Mouse (Mus musculus) CD4-positive, CD25-positive, alpha-beta regulatory T cell, adult 2 months (primary cell): ENCODE data around the gene Cd200r1.
"Not testable (repeated sequence)": the region's sequence is repeated elsewhere in the genome, so short reads cannot be mapped to it uniquely, and the experiment has no call there.

Experiments
- DNase-seq: peaks from one replicate; pipeline ENCODE4 v3.0.0-alpha.2; 2012; ENCODE audit warnings: low read depth, low spot score

The Cd200r1 gene

DNA sequence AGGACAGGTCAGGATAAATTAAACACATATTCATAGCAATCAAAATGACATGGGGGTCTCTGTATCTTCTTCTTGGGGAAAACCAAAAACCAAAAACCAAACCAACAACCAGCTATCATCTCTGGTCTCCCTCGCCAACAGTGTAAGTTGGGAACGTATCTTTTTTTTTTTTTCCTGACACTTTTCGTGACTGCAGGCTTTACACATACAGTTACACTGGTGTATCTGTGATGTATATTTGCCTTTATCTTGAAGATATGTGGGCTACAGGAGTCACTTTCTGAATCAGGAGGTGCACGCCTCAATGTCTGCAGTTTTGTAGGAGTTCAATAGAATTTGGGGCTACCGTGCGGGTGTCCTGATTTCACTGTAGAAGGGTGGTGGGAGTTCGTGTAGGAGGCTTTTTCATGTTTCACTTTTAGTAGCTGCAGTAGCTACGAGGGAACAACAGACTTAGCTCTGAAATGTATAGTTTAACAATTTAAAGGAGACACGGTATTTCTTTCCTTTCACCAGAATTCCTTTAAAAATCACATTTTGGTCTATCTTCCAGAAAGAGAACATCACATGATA, 870 bp downstream of the Cd200r1 start:
- DNase-seq = peak; percentile 44

DNA sequence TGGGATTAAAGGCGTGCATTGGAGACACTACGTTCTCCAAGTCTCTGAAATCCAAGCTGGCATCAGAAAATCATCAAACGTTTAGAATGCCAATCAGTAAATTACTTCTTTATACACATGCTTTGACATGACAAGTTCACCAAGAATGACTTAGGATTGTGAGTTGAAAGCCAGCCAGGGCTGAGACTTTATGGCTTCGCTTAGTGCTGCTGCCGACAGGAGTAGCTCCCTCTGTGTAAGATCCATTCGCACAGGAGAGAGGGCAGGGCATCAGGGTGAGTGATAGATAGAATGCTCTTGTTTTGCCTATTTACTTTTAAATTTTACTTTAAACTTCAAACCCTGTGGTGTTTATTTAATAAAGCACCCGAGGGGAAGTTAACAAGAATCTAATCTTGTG, 2.0 kb downstream of the Cd200r1 start:
- peak; percentile 33 for DNase-seq

DNA sequence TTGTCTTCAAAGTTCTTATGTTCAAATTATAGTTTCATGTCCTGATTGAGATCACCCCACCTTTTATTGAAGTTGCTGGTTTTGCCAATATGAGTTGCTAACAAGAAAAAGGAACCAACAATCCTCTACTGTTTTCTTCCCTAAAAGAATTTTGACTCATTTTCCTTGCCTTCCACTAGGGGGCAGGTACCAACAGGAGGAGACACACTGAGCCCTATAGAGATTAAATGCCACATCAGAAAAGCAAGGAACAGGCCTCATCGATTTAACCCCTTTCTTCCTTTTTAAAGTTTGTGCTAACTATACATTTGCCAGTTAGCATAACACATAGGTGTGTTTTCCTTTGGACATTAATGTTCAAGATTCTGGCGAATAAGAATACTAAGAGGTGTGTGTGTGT, 2.4 kb downstream of the Cd200r1 start:
- DNase-seq = peak; percentile 71

DNA sequence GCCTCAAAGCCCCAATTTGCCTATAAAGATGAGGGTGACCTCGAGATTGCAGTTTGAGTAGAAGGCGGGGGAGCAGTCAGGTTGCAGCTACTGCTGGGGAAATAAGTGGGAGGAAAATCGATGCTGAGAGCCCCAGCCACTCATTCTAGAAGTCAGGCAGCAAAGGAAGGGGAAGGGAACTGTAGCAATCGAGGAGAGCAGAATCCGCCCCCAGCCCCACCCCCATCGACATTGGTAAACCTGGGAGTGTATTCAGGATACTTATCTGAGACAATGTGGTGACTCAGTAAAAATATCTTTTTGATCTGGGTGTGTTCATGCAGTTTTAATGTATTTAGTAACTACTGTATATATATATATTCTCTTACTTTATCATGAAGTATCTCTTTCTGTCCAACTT, 7.0 kb downstream of the Cd200r1 start:
- DNase-seq = peak; percentile 41

DNA sequence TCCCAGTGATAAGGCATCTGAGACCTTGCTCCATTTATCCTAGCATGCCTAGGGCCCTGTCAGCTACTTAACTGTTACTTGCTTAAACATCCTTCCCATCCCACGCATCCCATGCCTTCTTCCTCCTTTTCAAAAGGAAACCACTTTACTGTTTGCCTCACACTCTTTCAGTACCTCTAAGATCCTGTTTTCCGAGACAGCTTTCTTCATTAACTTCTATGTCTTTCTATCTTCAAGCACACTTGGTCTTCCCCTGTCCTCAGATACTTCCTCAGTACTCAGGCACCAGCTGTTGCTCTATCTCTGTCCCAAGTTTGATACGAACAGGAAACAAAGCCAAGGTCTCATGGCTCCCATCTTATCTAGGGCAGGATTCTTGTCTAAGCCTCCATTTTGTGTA, 8.1 kb downstream of the Cd200r1 start:
- DNase-seq = peak; percentile 40

DNA sequence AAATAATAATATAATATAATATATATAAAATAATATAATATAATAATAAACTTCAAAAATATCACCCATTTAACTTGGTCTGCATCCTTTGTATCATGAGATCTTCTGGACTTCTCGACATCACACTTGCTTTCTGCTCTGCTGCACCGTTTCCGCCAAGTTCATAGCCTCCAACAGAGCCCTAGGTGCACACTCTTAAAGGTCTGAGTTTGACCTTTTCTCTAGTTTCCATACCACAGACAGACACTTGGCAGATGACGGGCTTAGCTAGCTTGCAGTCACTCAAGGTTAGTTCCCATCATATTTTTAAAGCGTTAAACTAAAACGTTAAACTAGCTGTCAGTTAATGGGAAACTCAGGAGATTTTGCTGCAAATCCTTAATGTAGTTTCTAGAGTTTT, 8.7 kb downstream of the Cd200r1 start:
- peak; percentile 59 for DNase-seq

DNA sequence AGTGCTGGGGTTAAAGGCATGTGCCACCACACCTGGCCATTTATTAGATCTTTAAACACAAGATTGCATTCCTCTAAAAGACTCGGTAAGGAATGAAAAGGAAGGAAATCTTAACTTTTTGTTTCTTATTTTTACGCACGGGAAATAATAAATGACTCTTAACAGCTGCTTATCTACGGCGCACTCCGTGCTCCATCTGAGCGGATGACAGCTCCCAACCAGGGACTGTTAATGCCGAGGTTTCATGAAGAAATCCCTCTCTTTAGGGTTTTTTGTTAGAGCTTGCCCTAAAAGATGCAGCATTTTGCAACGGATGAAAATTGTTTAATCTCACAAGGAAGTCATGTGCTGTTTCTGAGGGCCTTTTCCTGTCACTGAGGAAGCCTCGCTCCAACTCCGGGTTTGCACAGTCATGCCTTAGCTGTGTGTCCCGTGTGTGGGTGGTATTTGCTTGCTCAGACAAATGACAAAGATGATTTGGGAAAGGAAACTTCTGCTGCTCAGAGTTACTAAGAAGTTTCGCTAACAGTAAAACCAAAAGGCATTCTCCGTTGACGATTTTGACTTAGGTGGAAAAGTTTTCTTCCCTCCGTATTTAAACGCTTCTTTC, 13.1 kb downstream of the Cd200r1 start:
- peak; percentile 68 for DNase-seq

DNA sequence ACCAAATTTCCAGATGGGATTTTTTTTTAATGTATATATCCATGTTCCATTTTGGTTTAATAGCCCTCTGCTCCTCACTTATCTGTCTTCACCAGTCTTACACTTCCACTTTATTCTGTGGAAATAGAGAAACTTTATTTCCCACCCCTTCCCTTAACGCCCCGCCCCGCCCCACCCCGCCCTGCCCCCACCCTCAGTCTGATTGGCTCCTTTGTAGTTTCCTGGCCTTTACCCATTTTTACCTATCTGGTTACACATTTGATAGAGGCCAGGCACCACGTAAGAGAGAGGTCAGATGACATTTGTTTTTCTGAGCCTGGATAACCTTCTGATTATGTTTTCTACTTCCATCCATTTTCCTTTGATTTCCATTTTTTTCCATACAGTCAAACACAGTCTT, 14.0 kb downstream of the Cd200r1 start:
- DNase-seq = no peak

DNA sequence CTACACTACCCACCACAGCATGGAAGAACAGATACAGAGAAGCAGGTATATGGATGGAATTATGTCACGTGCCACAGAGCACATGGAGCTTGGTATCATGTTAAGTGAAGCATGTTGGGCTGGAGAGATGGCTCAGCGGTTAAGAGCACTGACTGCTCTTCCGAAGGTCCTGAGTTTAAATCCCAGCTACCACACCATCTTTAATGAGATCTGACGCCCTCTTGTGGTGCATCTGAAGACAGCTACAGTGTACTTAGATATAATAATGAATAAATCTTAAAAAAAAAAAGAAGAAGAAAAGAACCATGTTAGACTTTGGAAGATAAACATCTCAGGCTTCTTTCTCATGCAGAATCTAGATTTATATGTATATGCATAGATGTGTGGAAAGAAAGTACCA, 15.2 kb downstream of the Cd200r1 start:
- peak; percentile 53 for DNase-seq

DNA sequence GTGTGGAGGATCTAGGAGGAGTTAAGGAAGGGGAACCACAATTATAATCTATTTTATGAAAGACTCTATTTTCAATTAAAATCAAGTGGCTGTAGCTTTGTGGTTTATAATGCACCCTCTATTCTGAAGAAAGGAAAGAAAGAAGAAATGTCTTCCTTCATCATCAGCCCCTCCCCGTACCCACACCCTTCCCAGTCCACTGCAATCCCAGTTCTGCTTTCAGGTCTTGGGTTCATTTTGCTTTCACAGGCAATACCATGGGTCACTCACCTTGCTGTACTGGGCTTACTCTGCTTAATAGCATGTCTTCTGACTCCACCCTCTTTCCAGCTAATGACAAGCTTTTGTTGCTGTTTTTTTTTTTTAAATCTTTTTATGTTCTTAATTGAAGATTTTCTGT, 21.4 kb downstream of the Cd200r1 start:
- no peak for DNase-seq

DNA sequence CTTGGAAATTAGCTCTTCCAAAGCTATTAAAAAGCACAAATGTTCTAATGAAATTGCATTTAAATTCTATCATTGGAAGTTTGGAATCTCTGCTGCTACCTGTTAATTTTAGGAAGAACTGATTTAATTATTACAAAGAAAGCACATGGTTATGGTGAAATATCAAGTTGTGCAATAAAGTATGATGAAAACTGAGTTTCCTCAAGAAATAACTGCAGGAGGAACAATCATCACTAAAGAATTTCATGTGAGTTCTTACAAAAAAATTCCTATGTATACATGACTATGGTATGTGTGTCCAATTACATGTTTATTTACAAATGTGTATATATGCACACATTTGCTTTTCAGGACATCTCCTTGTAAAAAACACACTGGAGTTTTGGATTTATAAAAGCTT, 28.9 kb downstream of the Cd200r1 start:
- no peak for DNase-seq

DNA sequence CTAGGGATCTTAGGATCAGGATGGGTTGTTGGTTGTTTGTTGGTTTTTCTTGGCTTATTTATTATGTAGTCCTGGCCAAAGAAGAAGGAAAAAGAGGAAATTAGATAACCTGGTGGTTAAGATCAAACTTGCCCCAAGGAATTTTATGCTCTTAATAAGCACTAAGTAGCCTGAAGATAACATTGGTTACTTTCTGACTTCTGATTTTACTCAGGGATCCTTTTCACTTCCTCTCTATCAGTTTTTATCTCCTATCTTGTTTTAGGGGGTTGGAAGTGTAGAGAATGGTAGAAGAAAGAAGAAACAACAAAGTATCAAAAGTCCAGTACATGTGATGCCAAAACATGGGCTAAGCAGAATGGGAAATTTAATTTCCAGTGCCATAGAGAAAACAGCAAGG, 40.4 kb downstream of the Cd200r1 start:
- DNase-seq = no peak

DNA sequence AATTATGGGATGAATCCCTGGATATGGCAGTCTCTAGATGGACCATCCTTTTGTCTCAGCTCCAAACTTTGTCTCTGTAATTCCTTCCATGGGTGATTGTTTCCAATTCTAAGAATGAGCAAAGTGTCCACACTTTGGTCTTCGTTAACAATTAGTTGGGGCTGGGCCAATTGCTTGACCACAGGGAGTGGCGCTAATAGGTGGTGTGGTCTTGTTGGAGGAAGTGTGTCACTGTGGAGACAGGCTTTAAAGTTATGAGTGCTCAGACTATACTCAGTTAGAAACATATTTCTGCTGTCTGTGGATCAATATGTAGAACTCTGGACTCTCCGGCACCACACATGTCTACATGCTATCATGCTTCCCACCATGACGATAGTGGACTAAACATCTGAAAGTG, 44.7 kb downstream of the Cd200r1 start:
- DNase-seq = not testable (repeated sequence)

DNA sequence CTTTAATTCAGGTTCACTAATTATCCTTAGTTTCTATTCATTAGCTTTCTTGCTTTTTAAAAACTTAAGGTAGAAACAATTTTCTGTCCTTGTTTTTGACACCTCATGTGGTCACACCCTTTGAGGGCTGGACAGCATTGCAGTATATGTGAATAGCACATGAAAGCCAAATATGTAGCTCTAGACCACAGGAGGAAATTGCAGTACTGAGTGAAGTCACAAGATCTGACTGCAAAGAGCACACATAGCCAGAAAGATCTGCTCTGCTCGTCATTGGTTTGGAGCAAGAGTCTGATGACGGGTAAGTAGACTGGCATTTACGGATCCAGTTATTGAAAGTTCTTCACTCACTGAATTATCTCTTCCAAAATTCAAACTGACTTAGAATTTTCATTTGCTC, 46.0 kb downstream of the Cd200r1 start, which contains the start of gene Cd200r4:
Gene Cd200r4 (plus strand): TSS at position 190 of the 400 bp plus-strand sequence.
- peak; percentile 13 for DNase-seq

DNA sequence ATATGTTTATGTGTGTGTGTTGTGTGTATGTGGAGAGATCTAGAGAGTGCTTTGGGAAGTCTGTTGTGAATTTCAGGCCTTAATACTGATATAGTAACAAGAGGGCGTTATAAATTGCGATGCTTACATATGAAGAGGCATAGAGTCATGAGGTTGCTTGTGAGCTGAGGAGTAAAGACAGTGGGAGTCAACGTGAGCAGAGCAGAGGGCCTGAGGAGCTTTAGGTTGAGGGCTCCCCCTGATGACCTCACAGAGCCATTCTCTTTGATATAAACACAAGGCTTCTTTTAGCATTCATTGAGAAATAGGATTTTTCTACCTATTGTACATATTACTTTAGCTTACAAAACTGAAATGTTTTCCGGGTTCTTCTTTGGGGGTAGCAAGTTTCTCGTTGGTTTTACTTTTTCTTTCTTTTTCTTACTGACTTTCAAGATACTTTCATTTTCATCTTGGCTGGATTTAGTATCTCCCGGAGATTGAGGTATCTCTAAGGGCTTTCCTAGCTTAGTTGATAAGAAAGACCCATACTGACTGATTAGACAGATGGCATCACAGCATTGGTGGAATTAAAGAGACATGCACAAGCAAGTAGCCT, 47.0 kb downstream of the Cd200r1 start:
- DNase-seq = peak; percentile 13

DNA sequence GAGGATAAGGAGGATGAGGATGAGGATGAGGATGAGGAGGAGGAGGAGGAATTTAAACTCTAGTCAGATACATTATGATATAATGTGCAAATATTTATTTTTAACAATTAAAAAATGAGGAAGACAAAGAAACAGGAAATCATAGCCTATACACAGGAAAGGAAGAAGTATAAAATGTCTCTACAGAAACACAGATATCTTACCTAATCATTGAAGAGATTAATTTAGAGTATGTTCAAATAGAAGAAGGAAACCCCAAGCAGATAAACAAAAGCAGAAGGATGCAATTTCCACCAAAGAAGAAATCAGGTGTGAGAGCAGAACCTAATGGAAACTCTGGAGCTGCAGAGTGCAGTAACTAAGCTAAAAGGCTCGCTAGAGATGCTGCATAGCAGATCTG, 52.5 kb downstream of the Cd200r1 start:
- DNase-seq = no peak

DNA sequence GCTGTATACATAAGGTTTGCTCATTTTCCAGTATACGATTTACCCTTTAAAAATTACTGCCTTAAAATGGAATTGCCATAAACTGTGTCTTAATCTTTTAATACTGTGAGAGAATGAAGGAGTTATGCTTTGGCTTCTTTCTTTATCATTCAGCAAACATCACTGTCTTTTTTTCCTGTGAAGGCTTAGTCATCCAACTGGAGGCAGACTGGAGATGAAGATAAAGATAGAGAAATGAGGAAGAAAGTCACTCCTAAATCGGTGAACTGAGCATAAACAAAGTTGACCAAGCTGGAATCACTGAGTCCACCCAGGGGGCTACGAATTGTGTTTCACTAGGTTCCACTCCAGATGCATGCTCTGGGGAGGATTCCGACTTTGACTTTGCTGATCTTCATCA, 55.0 kb downstream of the Cd200r1 start:
- no peak for DNase-seq

DNA sequence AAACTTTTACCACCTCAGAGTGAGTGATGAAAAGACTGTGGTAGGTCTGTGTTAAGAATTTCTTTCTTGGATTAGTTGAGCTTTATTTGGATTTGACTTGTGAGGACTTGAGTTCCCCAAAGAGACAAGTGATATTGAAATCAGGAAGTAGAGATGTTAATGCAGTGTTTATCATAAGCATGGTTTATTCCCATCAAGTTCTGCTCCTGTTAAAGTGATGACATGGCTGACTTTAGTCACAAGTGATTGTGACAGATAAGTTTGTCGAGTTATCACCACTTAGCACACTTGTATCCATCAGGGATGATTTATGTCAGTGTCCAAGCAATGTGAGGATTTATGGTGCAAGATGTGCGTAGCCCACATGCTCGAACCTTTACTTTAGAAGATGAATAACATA, 66.8 kb downstream of the Cd200r1 start:
- no peak for DNase-seq

DNA sequence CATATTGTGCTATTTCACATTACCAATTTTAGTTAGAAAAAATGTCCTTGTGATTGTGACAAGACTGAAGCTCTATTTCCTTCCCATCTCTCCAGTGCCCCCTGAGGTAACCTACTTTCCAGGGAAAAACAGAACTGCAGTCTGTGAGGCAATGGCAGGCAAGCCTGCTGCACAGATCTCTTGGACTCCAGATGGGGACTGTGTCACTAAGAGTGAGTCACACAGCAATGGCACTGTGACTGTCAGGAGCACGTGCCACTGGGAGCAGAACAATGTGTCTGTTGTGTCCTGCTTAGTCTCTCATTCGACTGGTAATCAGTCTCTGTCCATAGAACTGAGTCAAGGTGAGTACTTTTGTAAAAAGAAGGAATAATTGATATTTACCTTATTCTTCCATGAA, 67.7 kb downstream of the Cd200r1 start:
- DNase-seq = not testable (repeated sequence)
